Mouse (Mus musculus): ENCODE data around the gene Pfkfb4. TPM values are rescaled to one million over a fixed set of nuclear protein-coding genes. Genes with fewer than 3 reads are reported as not detected.

Gene Pfkfb4
- total RNA-seq, 2 experiments from 2014 or later, result 1.6 to 9.2 TPM

Other genes with a start within 250 kb of the Pfkfb4 start
- 16.2 and 32.7 TPM in 2 replicates for gene Ip6k2, start 208.0 kb upstream of the Pfkfb4 start, total RNA-seq (2015; ENCODE audit: low replicate concordance)
- gene Ip6k2, start 208.0 kb upstream of the Pfkfb4 start, total RNA-seq (2017; ENCODE audit: low replicate concordance), result 32.5 and 80.9 TPM in 2 replicates
- 2.9 and 6.1 TPM in 2 replicates for gene Nckipsd, start 183.4 kb upstream of the Pfkfb4 start, total RNA-seq (2015; ENCODE audit: low replicate concordance)
- 9.8 and 20.6 TPM in 2 replicates for gene Nckipsd, start 183.4 kb upstream of the Pfkfb4 start, total RNA-seq (2017; ENCODE audit: low replicate concordance)
- 2.9 and 4.3 TPM in 2 replicates for gene Celsr3, start 165.5 kb upstream of the Pfkfb4 start, total RNA-seq (2015; ENCODE audit: low replicate concordance)
- gene Celsr3, start 165.5 kb upstream of the Pfkfb4 start, total RNA-seq (2017; ENCODE audit: low replicate concordance), result 0.51 and 0.61 TPM in 2 replicates
- gene Slc26a6, start 138.5 kb upstream of the Pfkfb4 start, total RNA-seq (2015; ENCODE audit: low replicate concordance), result not detected in 2 replicates
- gene Slc26a6, start 138.5 kb upstream of the Pfkfb4 start, total RNA-seq (2017; ENCODE audit: low replicate concordance), result not detected in 2 replicates
- gene Tmem89, start 77.2 kb upstream of the Pfkfb4 start, total RNA-seq (2015; ENCODE audit: low replicate concordance), result not detected in 2 replicates
- not detected in 2 replicates for gene Tmem89, start 77.2 kb upstream of the Pfkfb4 start, total RNA-seq (2017; ENCODE audit: low replicate concordance)
- 65.8 and 68.8 TPM in 2 replicates for gene Uqcrc1, start 55.1 kb upstream of the Pfkfb4 start, total RNA-seq (2015; ENCODE audit: low replicate concordance)
- gene Uqcrc1, start 55.1 kb upstream of the Pfkfb4 start, total RNA-seq (2017; ENCODE audit: low replicate concordance), result 100 and 108 TPM in 2 replicates
- gene Col7a1, start 38.2 kb upstream of the Pfkfb4 start, total RNA-seq (2015; ENCODE audit: low replicate concordance), result 0.42 TPM in 1 of 2 replicates, not detected in the other
- gene Col7a1, start 38.2 kb upstream of the Pfkfb4 start, total RNA-seq (2017; ENCODE audit: low replicate concordance), result 0.64 TPM in 1 of 2 replicates, not detected in the other
- gene Ucn2, start 5.8 kb upstream of the Pfkfb4 start, total RNA-seq (2015; ENCODE audit: low replicate concordance), result not detected in 2 replicates
- gene Ucn2, start 5.8 kb upstream of the Pfkfb4 start, total RNA-seq (2017; ENCODE audit: low replicate concordance), result not detected in 2 replicates
- gene Shisa5, start 46.8 kb downstream of the Pfkfb4 start, total RNA-seq (2015; ENCODE audit: low replicate concordance), result 13.8 and 40.4 TPM in 2 replicates
- 44.5 and 87.6 TPM in 2 replicates for gene Shisa5, start 46.8 kb downstream of the Pfkfb4 start, total RNA-seq (2017; ENCODE audit: low replicate concordance)
- gene Trex1, start 68.0 kb downstream of the Pfkfb4 start, total RNA-seq (2015; ENCODE audit: low replicate concordance), result 11.5 and 17.6 TPM in 2 replicates
- gene Trex1, start 68.0 kb downstream of the Pfkfb4 start, total RNA-seq (2017; ENCODE audit: low replicate concordance), result 0.26 and 0.76 TPM in 2 replicates
- gene Atrip, start 82.3 kb downstream of the Pfkfb4 start, total RNA-seq (2015; ENCODE audit: low replicate concordance), result 3.4 and 6.5 TPM in 2 replicates
- gene Atrip, start 82.3 kb downstream of the Pfkfb4 start, total RNA-seq (2017; ENCODE audit: low replicate concordance), result 11.0 and 12.6 TPM in 2 replicates
- 2.9 and 5.0 TPM in 2 replicates for gene Ccdc51, start 90.7 kb downstream of the Pfkfb4 start, total RNA-seq (2015; ENCODE audit: low replicate concordance)
- 2.6 and 5.5 TPM in 2 replicates for gene Ccdc51, start 90.7 kb downstream of the Pfkfb4 start, total RNA-seq (2017; ENCODE audit: low replicate concordance)
- 106 and 281 TPM in 2 replicates for gene Tma7, start 90.8 kb downstream of the Pfkfb4 start, total RNA-seq (2015; ENCODE audit: low replicate concordance)
- 31.5 and 73.0 TPM in 2 replicates for gene Tma7, start 90.8 kb downstream of the Pfkfb4 start, total RNA-seq (2017; ENCODE audit: low replicate concordance)
- not detected in 2 replicates for gene Plxnb1, start 103.6 kb downstream of the Pfkfb4 start, total RNA-seq (2015; ENCODE audit: low replicate concordance)
- gene Plxnb1, start 103.6 kb downstream of the Pfkfb4 start, total RNA-seq (2017; ENCODE audit: low replicate concordance), result not detected in 2 replicates
- gene Fbxw21, start 170.3 kb downstream of the Pfkfb4 start, total RNA-seq (2015; ENCODE audit: low replicate concordance), result not detected in 2 replicates
- not detected in 2 replicates for gene Fbxw21, start 170.3 kb downstream of the Pfkfb4 start, total RNA-seq (2017; ENCODE audit: low replicate concordance)
- gene Fbxw13, start 204.2 kb downstream of the Pfkfb4 start, total RNA-seq (2015; ENCODE audit: low replicate concordance), result not detected in 2 replicates
- gene Fbxw13, start 204.2 kb downstream of the Pfkfb4 start, total RNA-seq (2017; ENCODE audit: low replicate concordance), result not detected in 2 replicates
- not detected in 2 replicates for gene Fbxw20, start 243.0 kb downstream of the Pfkfb4 start, total RNA-seq (2015; ENCODE audit: low replicate concordance)
- gene Fbxw20, start 243.0 kb downstream of the Pfkfb4 start, total RNA-seq (2017; ENCODE audit: low replicate concordance), result not detected in 2 replicates